Mouse (Mus musculus): ENCODE measurements around the gene Fbxo44.
A peak's percentile ranks its signal among the peaks of the same experiment; 100 is the strongest.
"Not testable (repeated sequence)": the region's sequence is repeated elsewhere in the genome, so short reads cannot be mapped to it uniquely, and the experiment has no call there.

Gene Fbxo44

DNA sequence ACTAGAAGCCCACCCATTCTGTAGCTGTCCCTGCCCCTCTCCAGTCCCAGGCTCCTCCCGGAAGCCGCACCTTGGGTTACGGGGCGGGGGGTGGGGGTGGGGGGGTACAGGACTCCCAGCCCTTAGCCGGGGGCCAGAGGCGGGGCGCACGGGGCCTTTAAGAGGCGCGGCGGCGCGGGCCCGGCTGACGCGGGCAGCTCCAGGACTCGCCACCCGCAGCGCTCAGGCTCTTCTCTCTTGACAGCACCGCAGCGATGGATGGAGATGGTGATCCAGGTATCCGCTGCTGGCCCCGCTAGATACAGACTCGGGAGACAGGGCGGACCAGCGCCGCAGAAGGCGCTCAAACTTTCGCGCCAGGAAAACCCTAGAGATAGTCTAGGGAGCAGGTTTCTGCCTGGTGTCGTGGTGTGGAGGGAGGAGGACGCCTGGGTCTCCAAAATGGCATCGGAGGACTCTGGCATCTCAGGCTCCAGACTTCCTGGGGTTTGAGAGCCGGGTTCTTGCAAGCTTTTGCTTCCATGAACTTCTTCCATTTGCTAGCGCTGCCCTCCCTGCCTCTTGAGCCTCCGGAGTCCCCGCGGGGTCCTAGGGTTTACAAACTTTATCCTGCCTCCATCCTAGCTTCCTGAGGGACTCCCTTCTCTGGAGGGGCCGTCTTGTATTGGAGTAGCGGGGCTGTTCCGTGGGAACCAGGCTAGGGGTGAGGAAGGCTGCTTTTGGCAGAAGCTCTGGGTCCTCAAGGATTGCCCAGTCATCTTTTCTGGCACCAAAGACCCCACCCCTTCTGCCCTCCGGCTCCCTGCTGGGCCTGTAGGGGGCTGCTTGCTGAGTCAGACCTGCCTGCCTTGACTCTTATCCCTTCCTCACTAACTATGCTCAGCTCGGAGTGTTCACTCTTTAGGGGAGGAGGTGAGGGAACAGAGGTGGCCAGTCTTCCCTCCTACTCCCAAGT lies at the start of gene Fbxo44, which contains the start of gene Fbxo2:
Gene Fbxo44, minus strand, starts transcription at position 47 of the 955 bp plus-strand sequence.
Gene Fbxo2, plus strand, starts transcription at position 186 of the 955 bp plus-strand sequence.
- Histone ChIP-seq H3K27me3 (ENCODE audit: control insufficient read depth, insufficient read depth, low read length, poor library complexity, severe bottlenecking) (0 out of 2 replicates have a peak, but pooled peaks cover 3% of the 10 kb centered on the region), H3K36me3 (ENCODE audit: control insufficient read depth, insufficient read depth, low read length, poor library complexity, severe bottlenecking) (no peaks in the 10 kb centered on the region)
- peak; percentile 47 for DNase-seq (ENCODE audit: low read depth, low spot score)

DNA sequence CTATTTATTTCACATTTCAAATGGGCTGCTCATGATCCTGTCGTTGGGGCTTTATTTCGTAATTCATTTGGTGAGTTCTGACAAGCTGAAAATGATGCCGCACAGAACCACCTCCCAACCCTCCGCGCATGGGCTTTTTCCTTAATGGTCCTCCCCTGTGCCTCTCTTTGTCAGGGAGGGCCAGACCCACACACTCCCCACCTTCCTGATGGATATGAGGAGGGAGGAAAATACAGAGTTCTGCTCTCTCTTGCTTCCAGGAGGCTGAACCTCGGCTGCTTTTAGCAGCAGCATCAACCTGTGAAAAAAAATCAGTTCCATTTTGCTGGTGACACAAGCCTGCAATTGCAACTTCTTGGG lies 44.6 kb upstream of the Fbxo44 start:
- DNase-seq (ENCODE audit: low read depth, low spot score): no peak
- H3K36me3 ChIP-seq (ENCODE audit: control insufficient read depth, insufficient read depth, low read length, poor library complexity, severe bottlenecking): no peaks in the 10 kb centered on the region
- H3K27me3 ChIP-seq (ENCODE audit: control insufficient read depth, insufficient read depth, low read length, poor library complexity, severe bottlenecking): no peaks in the 10 kb centered on the region

DNA sequence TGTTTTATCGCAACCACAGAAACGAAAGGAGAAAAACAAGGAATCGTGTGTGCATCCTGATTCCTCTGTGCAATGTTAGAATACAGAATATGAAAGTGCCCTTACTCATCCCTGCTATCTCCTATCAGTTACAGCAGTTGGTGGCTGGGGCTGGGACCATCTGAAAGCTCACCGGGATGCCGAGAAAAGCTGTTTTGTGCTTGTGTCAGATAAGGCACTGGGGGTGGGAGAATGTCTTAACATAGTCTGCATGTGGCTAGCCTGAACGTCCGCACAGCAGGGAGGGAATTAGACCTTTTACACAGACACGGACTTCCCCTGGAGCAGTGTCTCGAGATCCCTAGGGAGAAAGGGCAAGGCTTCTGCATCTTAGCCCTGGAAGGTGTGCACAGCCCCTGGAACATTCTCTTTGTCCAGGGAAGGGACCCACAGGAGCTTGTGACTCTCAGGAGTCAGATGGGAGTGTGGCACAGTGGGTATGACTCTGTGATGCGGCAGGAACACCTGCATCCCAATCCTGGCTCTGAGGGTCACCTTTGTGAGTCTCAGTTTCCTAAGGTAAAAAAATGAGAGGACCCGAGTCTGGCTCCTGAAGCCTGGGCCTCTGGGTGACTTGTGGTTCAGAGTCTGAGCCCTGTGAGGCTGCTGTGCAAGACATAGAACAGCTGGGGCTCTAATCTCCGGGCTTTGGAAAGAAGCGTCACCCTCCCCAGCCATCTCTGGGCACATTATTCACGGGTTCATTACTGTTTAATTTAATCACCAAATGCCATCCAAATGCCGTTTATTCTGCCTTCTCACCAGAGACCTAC lies 44.0 kb upstream of the Fbxo44 start:
- no peaks in the 10 kb centered on the region for H3K36me3 ChIP-seq (ENCODE audit: control insufficient read depth, insufficient read depth, low read length, poor library complexity, severe bottlenecking)
- no peak for DNase-seq (ENCODE audit: low read depth, low spot score)
- no peaks in the 10 kb centered on the region for H3K27me3 ChIP-seq (ENCODE audit: control insufficient read depth, insufficient read depth, low read length, poor library complexity, severe bottlenecking)

DNA sequence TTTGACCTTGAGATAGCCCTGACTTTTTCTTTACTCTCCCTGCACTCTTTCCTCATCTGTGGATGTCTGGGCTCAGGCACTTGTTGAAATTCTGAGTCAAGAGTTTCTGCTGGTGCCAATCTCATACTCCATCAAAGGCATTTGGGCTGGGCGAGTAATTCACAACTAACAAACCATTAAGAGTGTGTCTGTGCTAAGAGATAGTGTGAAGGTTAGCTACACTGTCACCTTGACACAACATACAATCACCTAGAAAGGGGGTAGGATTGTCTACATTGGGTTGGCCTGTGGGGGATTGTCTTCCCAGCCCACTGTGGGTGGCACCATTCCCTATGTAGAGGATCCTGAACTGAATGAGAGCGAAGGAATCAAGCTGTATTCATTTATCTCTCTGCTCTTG lies 43.3 kb upstream of the Fbxo44 start:
- Histone ChIP-seq H3K27me3 (ENCODE audit: control insufficient read depth, insufficient read depth, low read length, poor library complexity, severe bottlenecking) (no peaks in the 10 kb centered on the region), H3K36me3 (ENCODE audit: control insufficient read depth, insufficient read depth, low read length, poor library complexity, severe bottlenecking) (no peaks in the 10 kb centered on the region)
- DNase-seq (ENCODE audit: low read depth, low spot score): no peak

DNA sequence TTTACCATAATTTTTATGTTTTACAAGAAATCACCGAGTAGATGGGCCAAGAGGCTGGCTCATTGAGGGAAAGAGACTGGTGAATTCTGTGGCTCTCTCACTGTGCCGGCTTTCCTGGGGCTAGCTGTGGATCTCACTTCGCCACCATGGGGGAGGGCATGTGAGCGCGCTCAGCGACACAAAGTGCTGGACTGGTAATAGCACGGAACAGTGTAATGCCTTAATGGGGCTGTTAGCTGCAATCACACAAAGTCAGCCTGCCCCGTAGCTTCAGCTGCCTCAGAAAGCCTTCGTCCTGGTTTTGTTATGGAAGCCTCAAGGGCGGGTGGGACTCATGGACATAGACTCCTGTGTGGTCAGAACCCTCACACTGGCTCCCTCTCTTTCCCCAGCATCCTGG lies 38.4 kb upstream of the Fbxo44 start:
- no peaks in the 10 kb centered on the region for H3K36me3 ChIP-seq (ENCODE audit: control insufficient read depth, insufficient read depth, low read length, poor library complexity, severe bottlenecking)
- H3K27me3 ChIP-seq (ENCODE audit: control insufficient read depth, insufficient read depth, low read length, poor library complexity, severe bottlenecking): no peaks in the 10 kb centered on the region
- no peak for DNase-seq (ENCODE audit: low read depth, low spot score)

DNA sequence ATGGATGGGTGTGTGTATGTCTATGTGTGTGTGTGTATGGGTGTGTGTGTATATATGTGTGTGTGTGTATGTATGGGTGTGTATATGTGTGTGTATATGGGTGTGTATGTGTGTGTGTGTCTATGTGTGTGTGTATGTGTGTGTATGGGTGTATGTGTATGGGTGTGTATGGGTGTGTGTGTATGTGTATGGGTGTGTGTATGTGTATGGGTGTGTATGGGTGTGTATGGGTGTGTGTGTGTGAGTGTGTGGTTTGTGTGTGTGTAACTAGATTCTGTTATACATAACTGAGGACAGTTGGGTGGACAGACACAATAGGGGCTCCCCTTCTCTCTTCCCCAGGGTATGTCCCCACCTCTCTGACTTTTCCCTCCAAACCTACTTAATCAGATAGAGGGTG lies 34.1 kb upstream of the Fbxo44 start:
- Histone ChIP-seq H3K36me3 (ENCODE audit: control insufficient read depth, insufficient read depth, low read length, poor library complexity, severe bottlenecking) (no peaks in the 10 kb centered on the region), H3K27me3 (ENCODE audit: control insufficient read depth, insufficient read depth, low read length, poor library complexity, severe bottlenecking) (no peaks in the 10 kb centered on the region)
- no peak for DNase-seq (ENCODE audit: low read depth, low spot score)

DNA sequence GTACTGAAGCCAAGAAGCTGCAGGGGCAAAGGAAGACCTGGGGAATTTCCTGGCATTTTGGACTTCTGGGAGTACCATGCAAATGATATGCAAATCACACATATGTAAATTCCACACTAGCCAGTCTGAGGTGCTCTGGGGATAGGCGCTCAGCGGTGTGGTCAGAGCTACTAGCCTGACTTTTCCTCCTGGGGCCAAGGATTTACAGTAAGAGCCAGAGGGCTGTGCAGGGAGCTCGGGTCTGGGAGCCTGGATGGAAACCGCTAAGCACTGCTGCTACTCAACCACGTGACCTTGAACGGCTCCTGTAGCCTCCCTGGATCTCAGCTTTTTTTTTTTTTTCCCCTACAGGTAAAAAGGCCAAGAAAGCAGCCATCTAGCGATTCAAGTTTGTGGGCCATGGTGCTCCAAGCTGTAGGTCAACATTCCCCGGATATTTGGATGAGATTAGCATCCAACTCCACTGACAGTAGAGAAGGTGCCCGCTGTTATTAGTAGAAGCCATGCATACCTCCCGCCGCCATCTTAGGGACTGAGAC lies 32.5 kb upstream of the Fbxo44 start:
- Histone ChIP-seq H3K27me3 (ENCODE audit: control insufficient read depth, insufficient read depth, low read length, poor library complexity, severe bottlenecking) (no peaks in the 10 kb centered on the region), H3K36me3 (ENCODE audit: control insufficient read depth, insufficient read depth, low read length, poor library complexity, severe bottlenecking) (no peaks in the 10 kb centered on the region)
- no peak for DNase-seq (ENCODE audit: low read depth, low spot score)

DNA sequence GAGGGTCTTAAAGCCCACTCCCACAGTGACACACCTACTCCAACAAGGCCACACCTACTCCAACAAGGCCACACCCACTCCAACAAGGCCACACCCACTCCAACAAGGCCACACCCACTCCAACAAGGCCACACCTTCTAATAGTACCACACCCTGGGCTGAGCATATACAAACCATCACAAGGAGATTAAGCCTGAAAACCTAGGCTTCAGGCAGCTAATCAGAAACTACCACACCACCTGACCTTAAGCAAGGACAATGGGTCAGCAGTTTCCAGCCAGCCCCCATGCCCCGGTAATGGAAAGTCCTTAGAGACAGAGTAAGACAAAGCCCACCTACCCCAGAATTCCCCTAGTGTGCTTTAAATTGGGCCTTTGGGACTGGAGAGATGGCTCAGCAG lies 28.5 kb upstream of the Fbxo44 start:
- not testable (repeated sequence) for H3K27me3 ChIP-seq (ENCODE audit: control insufficient read depth, insufficient read depth, low read length, poor library complexity, severe bottlenecking); H3K36me3 ChIP-seq (ENCODE audit: control insufficient read depth, insufficient read depth, low read length, poor library complexity, severe bottlenecking); DNase-seq (ENCODE audit: low read depth, low spot score)

DNA sequence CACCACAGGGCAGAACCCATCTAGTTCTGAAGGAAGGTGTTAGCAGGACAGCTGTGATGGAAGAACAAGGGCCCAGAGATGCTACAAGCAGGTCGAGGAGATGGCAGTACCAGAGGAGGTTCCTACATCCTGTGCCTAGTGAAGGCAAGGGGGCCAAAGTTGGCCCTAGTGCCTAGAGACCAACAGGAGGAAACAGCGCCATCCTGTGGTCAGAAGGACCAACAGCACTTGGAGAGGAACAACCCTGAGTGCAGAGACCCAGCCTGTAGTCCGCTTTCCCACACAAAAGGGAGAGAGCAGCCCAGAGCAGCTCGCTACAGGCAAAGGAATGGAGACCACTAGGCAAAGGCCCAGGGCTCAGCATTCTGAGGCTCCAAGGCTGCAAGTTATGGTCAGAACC lies 25.5 kb upstream of the Fbxo44 start:
- H3K36me3 ChIP-seq (ENCODE audit: control insufficient read depth, insufficient read depth, low read length, poor library complexity, severe bottlenecking): no peaks in the 10 kb centered on the region
- H3K27me3 ChIP-seq (ENCODE audit: control insufficient read depth, insufficient read depth, low read length, poor library complexity, severe bottlenecking): no peaks in the 10 kb centered on the region
- DNase-seq (ENCODE audit: low read depth, low spot score): no peak

DNA sequence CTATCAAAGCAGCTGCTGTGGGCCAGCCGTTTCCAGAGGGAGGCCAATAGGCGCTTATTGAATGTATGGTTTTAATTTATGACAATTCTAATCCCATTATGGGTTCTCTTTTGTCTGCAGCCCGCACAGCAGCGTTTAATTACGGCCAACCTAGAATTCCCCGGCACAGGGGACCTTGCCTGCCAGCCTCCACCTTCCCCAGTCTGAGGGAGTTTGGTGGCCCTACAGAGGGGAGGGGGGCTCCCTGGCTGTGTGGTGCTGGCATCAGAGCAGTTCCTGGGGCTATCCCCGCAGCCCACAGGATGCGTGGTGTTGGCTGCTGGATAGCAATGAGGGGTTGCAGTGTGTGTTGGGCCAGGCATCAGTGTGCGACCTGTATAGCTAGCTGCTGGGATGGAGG lies 24.3 kb upstream of the Fbxo44 start:
- Histone ChIP-seq H3K36me3 (ENCODE audit: control insufficient read depth, insufficient read depth, low read length, poor library complexity, severe bottlenecking) (no peaks in the 10 kb centered on the region), H3K27me3 (ENCODE audit: control insufficient read depth, insufficient read depth, low read length, poor library complexity, severe bottlenecking) (no peaks in the 10 kb centered on the region)
- DNase-seq (ENCODE audit: low read depth, low spot score): no peak

DNA sequence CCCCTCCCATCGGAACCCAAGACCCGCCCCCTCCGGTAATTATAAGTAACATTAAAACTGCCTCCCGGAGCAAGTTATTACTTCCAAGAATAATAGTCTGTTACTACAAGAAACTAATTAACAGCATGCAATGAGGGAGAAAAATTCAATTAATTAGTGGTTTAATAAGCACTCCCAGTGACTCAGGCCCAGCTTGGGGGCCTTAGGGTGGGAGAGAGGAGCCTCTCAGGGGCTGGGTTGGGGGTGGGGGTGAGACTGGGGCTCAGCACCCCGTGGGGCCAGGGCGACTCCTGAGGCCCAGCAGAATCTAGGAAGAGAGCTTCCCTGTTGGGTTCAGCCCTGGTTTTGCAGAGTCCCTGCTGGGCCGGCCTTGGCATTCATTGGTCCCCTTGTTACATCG lies 22.1 kb upstream of the Fbxo44 start:
- Histone ChIP-seq H3K36me3 (ENCODE audit: control insufficient read depth, insufficient read depth, low read length, poor library complexity, severe bottlenecking) (no peaks in the 10 kb centered on the region), H3K27me3 (ENCODE audit: control insufficient read depth, insufficient read depth, low read length, poor library complexity, severe bottlenecking) (no peaks in the 10 kb centered on the region)
- DNase-seq (ENCODE audit: low read depth, low spot score): no peak

DNA sequence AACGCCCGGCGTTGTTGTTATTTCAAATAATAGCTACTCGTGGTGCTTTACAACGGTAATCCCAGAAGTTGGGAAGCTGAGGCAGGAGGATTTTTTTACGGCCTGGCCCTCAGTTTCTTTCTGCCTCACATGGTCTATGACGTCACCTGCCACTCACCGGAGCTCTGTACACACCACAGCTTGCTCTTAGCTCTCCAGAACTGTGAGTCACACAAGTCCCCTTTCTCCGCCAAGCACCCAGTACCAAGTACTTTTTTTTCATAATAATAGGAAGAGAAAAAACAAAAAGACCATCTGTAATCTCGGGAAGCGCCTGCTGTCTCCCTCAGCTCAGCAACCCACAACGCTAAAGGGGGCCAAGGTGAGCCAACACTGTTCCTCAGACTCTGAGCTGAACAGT lies 21.2 kb upstream of the Fbxo44 start:
- no peak for DNase-seq (ENCODE audit: low read depth, low spot score)
- no peaks in the 10 kb centered on the region for H3K27me3 ChIP-seq (ENCODE audit: control insufficient read depth, insufficient read depth, low read length, poor library complexity, severe bottlenecking)
- H3K36me3 ChIP-seq (ENCODE audit: control insufficient read depth, insufficient read depth, low read length, poor library complexity, severe bottlenecking): no peaks in the 10 kb centered on the region

DNA sequence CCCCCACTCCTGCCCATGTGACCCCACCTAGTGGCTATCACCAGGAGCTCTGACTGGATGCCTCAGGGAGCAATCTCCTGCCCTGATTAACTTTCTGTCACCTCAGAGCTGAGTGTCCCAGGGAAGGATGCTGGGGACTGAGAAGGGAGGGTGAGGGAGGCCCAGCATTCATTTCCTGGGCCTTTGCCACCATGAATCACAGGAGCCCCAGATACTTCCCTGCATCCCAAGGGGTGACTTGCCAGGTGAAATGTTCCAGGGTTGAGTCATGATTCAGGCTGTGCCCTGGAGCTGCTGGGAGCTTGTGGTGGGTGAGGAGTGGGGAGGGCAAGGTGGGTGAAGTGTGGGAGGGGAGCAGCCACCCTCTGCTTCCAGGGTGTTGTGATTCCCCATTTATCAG lies 17.4 kb upstream of the Fbxo44 start:
- no peak for DNase-seq (ENCODE audit: low read depth, low spot score)
- H3K36me3 ChIP-seq (ENCODE audit: control insufficient read depth, insufficient read depth, low read length, poor library complexity, severe bottlenecking): no peaks in the 10 kb centered on the region
- peaks cover 1% of the 10 kb centered on the region; the same call in 1 of the 2 replicates for H3K27me3 ChIP-seq (ENCODE audit: control insufficient read depth, insufficient read depth, low read length, poor library complexity, severe bottlenecking)

DNA sequence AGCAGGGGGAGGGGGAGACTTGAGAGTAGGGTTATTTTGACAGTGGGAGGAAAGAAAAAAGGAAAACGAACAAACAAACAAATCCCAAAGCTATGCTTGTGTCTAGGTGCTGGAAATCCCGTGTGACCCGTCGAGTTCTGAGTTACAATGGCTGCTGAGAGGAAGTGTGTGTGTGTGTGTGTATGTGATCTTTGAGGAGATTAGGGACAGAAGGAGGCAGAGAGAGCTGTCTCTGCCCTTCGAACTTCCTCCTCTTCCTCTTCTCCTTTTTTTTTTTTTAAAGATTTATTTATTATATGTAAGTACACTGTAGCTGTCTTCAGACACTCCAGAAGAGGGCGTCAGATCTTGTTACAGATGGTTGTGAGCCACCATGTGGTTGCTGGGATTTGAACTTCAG lies 16.3 kb upstream of the Fbxo44 start:
- not testable (repeated sequence) for H3K36me3 ChIP-seq (ENCODE audit: control insufficient read depth, insufficient read depth, low read length, poor library complexity, severe bottlenecking); DNase-seq (ENCODE audit: low read depth, low spot score); H3K27me3 ChIP-seq (ENCODE audit: control insufficient read depth, insufficient read depth, low read length, poor library complexity, severe bottlenecking)

DNA sequence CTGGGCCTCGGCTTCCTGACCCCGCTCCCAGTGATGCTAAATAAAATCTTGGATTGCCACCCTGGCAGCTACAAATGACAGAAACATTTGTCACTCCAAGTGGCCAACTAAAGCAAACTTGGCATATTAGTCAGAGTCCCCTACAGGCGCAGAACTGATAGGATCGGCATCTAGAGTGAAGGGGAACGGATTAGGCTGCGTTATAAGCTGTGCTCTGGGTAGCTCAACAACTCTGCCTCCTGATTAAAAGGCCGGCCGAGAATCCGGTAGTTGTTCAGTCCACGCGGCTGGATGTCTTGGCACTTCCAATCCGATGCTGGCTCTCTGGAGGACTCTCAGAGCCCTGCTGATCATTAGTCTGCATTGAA lies 14.2 kb upstream of the Fbxo44 start:
- no peak for DNase-seq (ENCODE audit: low read depth, low spot score)
- peaks cover 6% of the 10 kb centered on the region for H3K27me3 ChIP-seq (ENCODE audit: control insufficient read depth, insufficient read depth, low read length, poor library complexity, severe bottlenecking)
- H3K36me3 ChIP-seq (ENCODE audit: control insufficient read depth, insufficient read depth, low read length, poor library complexity, severe bottlenecking): no peaks in the 10 kb centered on the region

Measured in splenic B cell, adult 2 months (primary cell).